25 mouse cellular contexts compared by ENCODE assay signal in genomic region chr1:34059231-34059630, GRCm38 (mm10).
DNase-seq lines count a peak whose midpoint lies in the region; ATAC-seq and TF ChIP-seq lines count a peak whose summit lies in the region.
"Had no signal": no experiment of that assay in that cellular context is flagged by ENCODE, and none has a peak within 500 bp of the region (broad histone marks: within the 10 kb centered on the region; RNA-seq: fewer than 3 reads in every experiment).

No protein-coding gene starts in this region.

- 77% methylated on average over 12 of the region's 12 CpGs for WGBS in midbrain, embryonic 10.5 days
- 70% methylated on average over 12 of the region's 12 CpGs for WGBS in midbrain, embryonic 14.5 days

- H3K27me3 ChIP-seq in midbrain, embryonic 10.5 days (ENCODE audit: low read depth, poor library complexity, severe bottlenecking) = no peaks in the 10 kb centered on the region
- H3K27me3 ChIP-seq in midbrain, embryonic 14.5 days (ENCODE audit: control insufficient read depth, insufficient read depth, low read length) = no peaks in the 10 kb centered on the region
- H3K27me3 ChIP-seq: embryonic facial prominence, embryonic 13.5 days; forebrain, embryonic 12.5 days; hindbrain, embryonic 15.5 days had no signal

- no peak overlapping the region for H3K4me2 ChIP-seq in midbrain, embryonic 14.5 days (ENCODE audit: low read length)
- H3K4me2 ChIP-seq: embryonic facial prominence, embryonic 13.5 days; forebrain, embryonic 12.5 days; hindbrain, embryonic 15.5 days had no signal

- no peaks in the 10 kb centered on the region for H3K36me3 ChIP-seq in midbrain, embryonic 10.5 days
- H3K36me3 ChIP-seq in midbrain, embryonic 14.5 days (ENCODE audit: control insufficient read depth, insufficient read depth, low read length) = no peaks in the 10 kb centered on the region
- H3K36me3 ChIP-seq: embryonic facial prominence, embryonic 13.5 days; forebrain, embryonic 12.5 days; G1E; hindbrain, embryonic 15.5 days had no signal

- no peak for TF ChIP-seq CTCF in gastrocnemius, adult 2 months (IDR thresholded peaks at IDR 0.05)

- ATAC-seq in midbrain, embryonic 14.5 days (ENCODE audit: low FRiP score, low TSS enrichment) = no peak
- ATAC-seq: activated CD4-positive, CD25-positive, alpha-beta regulatory T cell, adult 4 months; CD4-positive, CD25-positive, alpha-beta regulatory T cell, adult 4 months; forebrain, embryonic 16.5 days; inflammation-experienced regulatory T-cells, adult 6 months; intestine, postnatal 0 days had no signal

- no peak overlapping the region for H3K9ac ChIP-seq in midbrain, embryonic 14.5 days (replicated peaks; ENCODE audit: low read length)
- H3K9ac ChIP-seq: embryonic facial prominence, embryonic 13.5 days; forebrain, embryonic 12.5 days; hindbrain, embryonic 15.5 days had no signal

- 0 out of 2 replicates have a peak, but pooled peaks cover 4% of the 10 kb centered on the region for H3K9me3 ChIP-seq in midbrain, embryonic 10.5 days (replicated peaks)
- no peaks in the 10 kb centered on the region for H3K9me3 ChIP-seq in midbrain, embryonic 14.5 days (ENCODE audit: control insufficient read depth, low read length)
- H3K9me3 ChIP-seq: embryonic facial prominence, embryonic 13.5 days; forebrain, embryonic 12.5 days; G1E; hindbrain, embryonic 15.5 days had no signal

- H3K4me1 ChIP-seq in midbrain, embryonic 10.5 days = peaks cover 50% of the 10 kb centered on the region
- H3K4me1 ChIP-seq in midbrain, embryonic 14.5 days (ENCODE audit: control insufficient read depth, insufficient read depth, low read length) = peaks cover 16% of the 10 kb centered on the region

- peak overlapping the region; percentile 35 for H3K27ac ChIP-seq in gastrocnemius, adult 2 months
- 0 out of 2 replicates have a peak overlapping the region, but pooled peaks have one; percentile 10 for H3K27ac ChIP-seq in midbrain, embryonic 10.5 days (replicated peaks)
- no peak overlapping the region for H3K27ac ChIP-seq in midbrain, embryonic 14.5 days (replicated peaks; ENCODE audit: low read depth, low read length)
- H3K27ac ChIP-seq: embryonic facial prominence, embryonic 13.5 days; forebrain, embryonic 12.5 days; hindbrain, embryonic 15.5 days had no signal

- no peak overlapping the region for H3K4me3 ChIP-seq in gastrocnemius, adult 2 months
- H3K4me3 ChIP-seq in midbrain, embryonic 10.5 days = no peak overlapping the region
- H3K4me3 ChIP-seq in midbrain, embryonic 14.5 days (replicated peaks; ENCODE audit: low read depth, low read length) = no peak overlapping the region
- H3K4me3 ChIP-seq: embryonic facial prominence, embryonic 13.5 days; forebrain, embryonic 12.5 days; hindbrain, embryonic 15.5 days had no signal

- no peak for DNase-seq in gastrocnemius, adult 2 months
- no peak for DNase-seq in gastrocnemius, postnatal 10 days
- DNase-seq in midbrain, embryonic 10.5 days (ENCODE audit: low spot score) = no peak
- no peak for DNase-seq in midbrain, embryonic 14.5 days
- DNase-seq in ES-CJ7 (ENCODE audit: low read depth, low spot score) = peak; percentile 75
- DNase-seq in lung, postnatal 10 days = no peak
- DNase-seq in thymus, postnatal 0 days (ENCODE audit: low spot score) = no peak
- DNase-seq: adrenal gland, adult 2 months; adrenal gland, postnatal 25 days; B cell, adult 2 months; cerebellum, adult 18-20 months; cerebellum, adult 9-11 months; cerebellum, postnatal 36 days; gastrocnemius, postnatal 25 days; heart, postnatal 10 days; heart, postnatal 4 days had no signal

- intact Hi-C loops in gastrocnemius, adult 2 months (cut with DNase I) = no loop called here
